Mouse (Mus musculus): ENCODE results near the gene Herc6.

The Herc6 gene

DNA sequence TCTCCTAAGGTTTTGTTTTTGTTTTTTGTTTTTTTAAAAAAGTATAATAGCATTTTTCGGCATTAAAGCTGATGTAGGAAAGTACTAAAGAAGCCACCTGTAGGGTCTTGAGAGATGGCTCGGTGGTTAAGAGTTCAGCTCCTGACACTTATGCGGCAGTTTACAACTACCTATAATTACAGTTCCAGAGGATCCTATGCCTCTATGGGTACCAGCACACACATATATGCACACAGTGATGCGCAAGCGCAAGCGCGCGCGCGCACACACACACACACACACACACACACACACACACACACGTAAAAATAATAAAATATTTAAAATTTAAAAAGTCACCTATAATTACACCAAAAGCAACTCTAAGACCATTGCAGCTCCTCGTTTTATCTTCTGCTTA is 795 bp downstream of the Herc6 start:
- DNase-seq: no peak

DNA sequence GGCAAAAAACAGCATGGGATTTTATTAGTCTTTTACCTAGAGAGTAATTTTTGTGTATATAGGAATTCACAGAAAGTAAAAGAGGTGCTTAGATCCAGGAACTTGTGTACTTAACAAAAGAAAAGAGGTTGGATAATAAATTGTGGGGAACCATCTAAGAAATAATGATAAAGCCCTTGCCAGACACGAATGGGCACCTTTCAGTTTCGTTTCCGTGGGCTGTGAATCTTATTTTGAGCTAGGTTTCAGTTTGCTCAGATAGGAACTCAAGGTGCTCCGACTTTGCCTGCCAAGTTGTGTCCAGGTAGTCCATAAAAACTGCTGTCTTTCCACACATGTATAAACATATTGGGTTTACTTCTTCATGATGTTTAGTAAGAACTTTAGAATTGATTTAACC is 1.6 kb downstream of the Herc6 start:
- no peak for DNase-seq

DNA sequence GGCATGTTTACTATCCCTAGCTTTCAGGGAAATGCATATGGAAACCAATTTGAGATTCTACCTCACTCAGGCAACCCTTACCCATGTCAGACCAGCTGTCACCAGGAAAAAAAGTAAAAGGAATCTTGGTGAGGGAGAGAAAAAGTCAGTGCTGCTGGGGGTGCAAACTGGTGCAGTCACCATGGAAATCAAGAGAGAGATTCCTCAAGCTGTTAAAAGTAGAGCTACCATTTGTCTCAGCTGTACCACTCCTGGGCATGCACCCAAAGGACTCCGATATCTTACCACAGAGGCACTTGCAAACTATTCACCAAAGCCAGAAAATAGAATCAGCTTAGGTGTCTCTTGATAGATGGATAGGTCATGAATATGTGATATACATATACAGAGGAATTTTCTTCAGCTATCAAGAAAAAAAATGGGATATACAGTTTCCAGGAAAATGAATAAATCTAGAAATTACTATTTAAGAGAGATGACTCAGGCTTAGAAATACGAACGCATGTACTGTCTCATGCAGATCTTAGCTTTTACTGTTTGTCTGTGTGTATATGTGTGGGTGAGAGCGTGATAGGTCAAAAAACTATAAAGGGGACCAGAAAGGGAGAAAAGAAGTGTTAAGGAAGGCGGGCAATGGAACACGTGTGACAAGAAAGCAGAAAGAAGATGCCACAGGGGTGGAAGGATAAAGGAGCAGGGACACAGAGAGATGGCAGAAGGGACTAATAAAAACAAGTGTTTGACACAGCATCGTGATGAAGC is 24.9 kb downstream of the Herc6 start:
- DNase-seq: no peak

GRCm38 (mm10) chr6:57607999-57608398 is 27.2 kb downstream of the Herc6 start:
- DNase-seq: no peak

- DNase-seq: peak; percentile 26
Observed at GRCm38 (mm10) chr6:57609631-57610030, 28.8 kb downstream of the Herc6 start.

GRCm38 (mm10) chr6:57615788-57616187 is 35.0 kb downstream of the Herc6 start:
- DNase-seq: no peak

GRCm38 (mm10) chr6:57639531-57639930 is 58.7 kb downstream of the Herc6 start:
- DNase-seq: no peak

DNA sequence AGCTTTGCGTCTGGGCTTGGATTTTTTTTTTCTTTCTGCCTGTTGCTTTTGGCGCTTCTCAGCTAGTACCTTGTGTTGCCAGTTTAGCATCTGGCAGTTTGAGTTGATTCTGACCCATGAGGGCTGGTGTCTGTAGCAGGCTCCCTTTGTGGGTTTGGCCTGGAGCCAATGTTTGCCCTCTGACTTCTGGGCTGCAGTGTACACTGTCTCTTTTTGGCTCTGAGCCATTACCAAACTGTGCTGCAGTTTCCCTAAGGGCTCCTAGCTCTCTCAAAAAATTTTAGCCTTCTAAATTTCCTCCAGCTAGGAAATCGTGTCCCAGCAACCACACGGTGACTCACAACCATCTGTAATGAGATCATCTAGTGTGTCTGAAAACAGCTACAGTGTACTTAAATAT is 61.0 kb downstream of the Herc6 start:
- peak; percentile 69 for DNase-seq

DNA sequence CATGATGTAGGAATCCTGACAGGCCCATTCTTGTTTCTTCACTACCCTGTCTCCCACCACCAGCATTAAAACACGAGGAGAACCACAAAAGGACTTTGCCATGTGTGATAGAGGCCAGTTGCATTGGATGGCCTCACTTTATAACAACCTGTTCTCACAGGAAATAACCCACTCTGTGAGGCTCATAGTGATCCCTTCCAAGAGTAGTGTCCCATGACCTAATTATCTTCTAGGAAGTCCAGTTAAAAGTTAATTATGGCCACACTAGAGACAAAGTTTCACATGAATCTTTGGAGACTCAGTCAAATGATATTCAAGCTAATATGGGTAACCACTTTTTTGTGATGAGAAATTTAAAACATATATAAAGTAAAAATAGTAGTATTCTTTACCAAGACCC is 66.5 kb downstream of the Herc6 start:
- DNase-seq: no peak

- no peak for DNase-seq
Observed at GRCm38 (mm10) chr6:57661295-57661694, 80.5 kb downstream of the Herc6 start.

DNA sequence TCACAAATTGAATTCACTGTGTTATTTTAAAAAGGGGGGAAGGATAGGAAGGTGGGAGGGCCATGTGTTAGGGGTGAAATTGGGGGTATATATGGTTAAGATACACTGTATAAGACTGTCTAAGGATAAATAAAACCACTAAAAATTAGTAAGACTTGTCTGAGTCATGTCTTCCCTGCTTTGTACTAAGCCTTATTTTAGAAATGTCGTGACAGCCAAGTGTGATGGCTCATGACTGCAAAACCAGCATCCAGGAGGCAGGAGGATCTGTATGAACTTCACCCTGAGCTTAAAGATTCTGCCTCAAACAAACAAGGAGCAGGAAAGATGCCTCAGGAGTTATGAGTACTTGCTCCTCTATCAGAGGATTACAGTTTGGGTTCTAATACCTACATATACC is 103.4 kb downstream of the Herc6 start:
- DNase-seq: no peak

DNA sequence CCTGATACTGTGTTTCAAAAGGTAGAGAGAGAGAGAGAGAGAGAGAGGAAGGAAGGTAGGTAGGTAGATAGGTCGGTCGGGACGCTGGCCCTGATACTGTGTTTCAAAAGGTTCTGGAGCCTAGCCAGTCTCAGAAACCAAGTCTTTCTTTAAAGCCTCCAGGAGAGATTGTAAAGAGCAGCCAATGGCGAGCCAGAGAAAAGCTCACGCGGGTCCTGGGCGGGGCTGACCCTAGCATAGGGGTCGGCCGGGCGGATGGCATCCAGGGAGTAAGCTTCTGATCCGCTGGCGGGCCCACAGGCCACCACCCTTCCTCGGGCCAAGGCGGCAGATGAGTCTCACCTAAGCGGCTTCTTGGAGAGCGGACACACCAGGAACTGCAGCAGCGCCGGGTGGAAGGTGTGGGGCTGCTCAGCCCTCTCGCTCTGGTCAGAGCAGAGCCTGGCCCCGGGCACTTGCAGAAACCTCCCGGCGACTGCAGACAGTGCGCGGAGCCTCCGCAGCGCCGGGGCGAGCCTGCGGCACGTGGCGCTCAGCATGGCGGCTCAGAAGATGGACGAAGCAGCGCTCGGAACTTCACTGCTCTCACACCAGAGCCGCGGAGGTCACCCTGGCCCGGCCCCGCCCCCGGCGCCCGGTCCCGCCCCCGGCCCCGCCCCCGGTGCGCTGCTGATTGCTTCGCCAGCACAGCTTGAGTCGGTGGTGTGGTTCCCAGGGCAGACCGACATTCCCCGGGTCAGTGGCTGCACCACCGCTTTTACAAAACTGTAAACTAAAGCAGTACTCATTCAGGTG is 110.9 kb downstream of the Herc6 start, which contains the start of gene Pyurf:
Gene Pyurf (minus strand): TSS at position 612 of the 795 bp plus-strand sequence.
- DNase-seq: peak; percentile 92

- DNase-seq: no peak
Observed at GRCm38 (mm10) chr6:57693116-57693515, 112.3 kb downstream of the Herc6 start.

GRCm38 (mm10) chr6:57701686-57702085 is 120.9 kb downstream of the Herc6 start:
- DNase-seq: no peak

DNA sequence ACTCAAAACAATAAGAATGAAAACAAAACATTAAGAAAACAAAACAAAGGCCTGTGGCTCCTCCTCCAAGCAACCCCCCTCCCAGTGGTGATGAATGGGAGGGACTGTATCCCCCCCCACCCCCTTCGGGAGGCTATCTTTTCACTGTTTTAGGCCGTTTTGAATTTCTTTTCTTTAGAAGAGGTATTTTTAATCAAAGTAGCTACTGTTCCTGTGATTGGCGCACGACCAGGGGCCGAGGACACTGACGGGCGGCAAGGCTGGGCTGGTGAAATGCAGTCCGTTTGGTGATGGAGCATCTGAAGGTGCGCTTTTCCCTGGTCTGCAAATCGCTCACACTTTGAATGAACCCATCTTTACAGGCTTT is 121.6 kb downstream of the Herc6 start, which contains the start of gene Lancl2:
Gene Lancl2 (plus strand): TSS at position 165 of the 367 bp plus-strand sequence.
- DNase-seq: no peak

GRCm38 (mm10) chr6:57702743-57703499 is 122.1 kb downstream of the Herc6 start:
- DNase-seq: peak; percentile 97

DNA sequence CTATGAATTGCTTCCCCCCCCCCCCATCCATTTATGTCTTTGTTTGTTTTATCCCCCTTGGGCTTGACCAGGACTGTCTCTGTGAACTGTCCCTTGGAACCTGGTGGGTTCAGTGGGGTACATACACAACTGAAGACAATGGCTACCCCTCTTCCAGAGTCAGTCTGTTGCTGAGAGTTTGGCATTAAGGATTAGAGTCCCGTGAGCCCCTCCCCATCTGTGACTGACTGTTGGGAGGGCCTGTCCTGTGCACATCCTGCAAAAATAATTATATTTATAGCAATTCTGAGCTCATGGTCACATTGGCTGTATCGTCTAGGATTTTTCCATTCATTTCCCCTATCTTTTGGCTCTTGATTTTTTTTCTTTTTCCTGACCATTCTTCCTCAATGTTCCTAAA is 122.9 kb downstream of the Herc6 start:
- peak; percentile 18 for DNase-seq

- DNase-seq: no peak
Observed at GRCm38 (mm10) chr6:57706721-57707120, 125.9 kb downstream of the Herc6 start.

GRCm38 (mm10) chr6:57711726-57712125 is 130.9 kb downstream of the Herc6 start:
- no peak for DNase-seq
